Mouse (Mus musculus) lung, embryonic 16.5 days (tissue): ENCODE measurements around the gene Phykpl. TPM values are rescaled to one million over a fixed set of nuclear protein-coding genes. Genes with fewer than 3 reads are reported as not detected.
A peak's percentile ranks its signal among the peaks of the same experiment; 100 is the strongest.

Experiments used
- ATAC-seq: fragments of 200-750 bp; cut with Nextera tagmentation; 2 replicates; pipeline ENCODE4 v1.8.0; 2017; ENCODE audit warnings: low read depth, mild to moderate bottlenecking, moderate library complexity
- H3K27ac ChIP-seq: fragments of 300-500 bp; sonication (generic); 2 replicates; pipeline ENCODE4 v1.5.1; 2014; ENCODE audit warnings: mild to moderate bottlenecking, control low read depth, low read length
- H3K27me3 ChIP-seq: fragments of 300-500 bp; sonication (generic); 2 replicates; pipeline ENCODE4 v1.6.1; 2014; ENCODE audit warnings: low read depth, low read length, mixed read lengths; ENCODE audit not compliant: control insufficient read depth, insufficient read depth
- H3K36me3 ChIP-seq: fragments of 300-500 bp; sonication (generic); 2 replicates; pipeline ENCODE4 v1.6.1; 2014; ENCODE audit warnings: low read length; ENCODE audit not compliant: control insufficient read depth, insufficient read depth
- H3K4me1 ChIP-seq: fragments of 300-500 bp; sonication (generic); replicated peaks from 2 replicates; pipeline ENCODE4 v1.6.1; 2014; ENCODE audit warnings: low read length, mixed read lengths; ENCODE audit not compliant: control insufficient read depth, insufficient read depth
- H3K4me2 ChIP-seq: fragments of 300-500 bp; sonication (generic); 2 replicates; pipeline ENCODE4 v1.6.1; 2014; ENCODE audit warnings: low read depth, low read length, control low read depth
- H3K4me3 ChIP-seq: fragments of 300-500 bp; sonication (generic); 2 replicates; pipeline ENCODE4 v1.5.1; 2014; ENCODE audit warnings: mild to moderate bottlenecking, low read length, control low read depth
- H3K9ac ChIP-seq: fragments of 300-500 bp; sonication (generic); 2 replicates; pipeline ENCODE4 v1.6.1; 2014; ENCODE audit warnings: low read length, control low read depth
- H3K9me3 ChIP-seq: fragments of 300-500 bp; sonication (generic); 2 replicates; pipeline ENCODE4 v1.6.1; 2016; ENCODE audit warnings: low read length; ENCODE audit not compliant: control insufficient read depth
- WGBS: fragments of 180-500 bp; shearing (Covaris S2); extraction: QIAGEN DNeasy Blood & Tissue Kit; methylation state at CpG from one replicate; pipeline ENCODE4 v1.1.7; 2014; 5-methylcytosine and 5-hydroxymethylcytosine counted together
- polyA plus RNA-seq: library from polyadenylated mRNA; unstranded; fragments of >200 nt; fragmentation: Nextera tagmentation; extraction: Ambion mirVana; gene quantifications from 2 replicates; pipeline ENCODE4 v1.2.1, GENCODE M21; 2015

The Phykpl gene
- polyA plus RNA-seq, 1 experiment from 2014 or later, result 17.6 TPM

GRCm38 (mm10) chr11:51552091-51552490 lies 32.5 kb upstream of the Phykpl start:
- Histone ChIP-seq H3K36me3 (no peaks in the 10 kb centered on the region), H3K9me3 (no peaks in the 10 kb centered on the region), H3K27ac (no peak overlapping the region), H3K4me1 (peaks cover 13% of the 10 kb centered on the region), H3K4me3 (no peak overlapping the region), H3K9ac (no peak overlapping the region), H3K4me2 (no peak overlapping the region), H3K27me3 (no peaks in the 10 kb centered on the region)
- 53% methylated on average over 3 of the region's 3 CpGs for WGBS
- ATAC-seq, result no peak

- Histone ChIP-seq H3K4me3 (0 out of 2 replicates have a peak overlapping the region, but pooled peaks have one; percentile 18), H3K4me2 (no peak overlapping the region), H3K36me3 (no peaks in the 10 kb centered on the region), H3K4me1 (peaks cover 13% of the 10 kb centered on the region), H3K27ac (no peak overlapping the region), H3K9ac (no peak overlapping the region), H3K27me3 (no peaks in the 10 kb centered on the region), H3K9me3 (no peaks in the 10 kb centered on the region)
- WGBS, result 57% methylated on average over 9 of the region's 10 CpGs
- no peak for ATAC-seq
These were observed 30.0 kb upstream of the Phykpl start for GRCm38 (mm10) chr11:51554590-51554989.

- ATAC-seq, result no peak
- Histone ChIP-seq H3K9me3 (no peaks in the 10 kb centered on the region), H3K27me3 (no peaks in the 10 kb centered on the region), H3K4me1 (peaks cover 13% of the 10 kb centered on the region), H3K9ac (no peak overlapping the region), H3K36me3 (no peaks in the 10 kb centered on the region), H3K27ac (no peak overlapping the region), H3K4me3 (no peak overlapping the region), H3K4me2 (no peak overlapping the region)
- 54% methylated on average over 2 of the region's 2 CpGs for WGBS
These were observed 29.5 kb upstream of the Phykpl start for GRCm38 (mm10) chr11:51555066-51555465.

- Histone ChIP-seq H3K4me2 (no peak overlapping the region), H3K9me3 (0 out of 2 replicates have a peak, but pooled peaks cover 2% of the 10 kb centered on the region), H3K27ac (no peak overlapping the region), H3K4me1 (no peaks in the 10 kb centered on the region), H3K4me3 (no peak overlapping the region), H3K27me3 (no peaks in the 10 kb centered on the region), H3K9ac (no peak overlapping the region), H3K36me3 (no peaks in the 10 kb centered on the region)
- ATAC-seq, result no peak
- 88% methylated on average over 1 of the region's 1 CpGs for WGBS
These were observed 21.3 kb upstream of the Phykpl start for GRCm38 (mm10) chr11:51563276-51563675.

- Histone ChIP-seq H3K4me1 (no peaks in the 10 kb centered on the region), H3K27me3 (no peaks in the 10 kb centered on the region), H3K27ac (no peak overlapping the region), H3K9ac (no peak overlapping the region), H3K4me2 (no peak overlapping the region), H3K4me3 (no peak overlapping the region), H3K9me3 (0 out of 2 replicates have a peak, but pooled peaks cover 2% of the 10 kb centered on the region), H3K36me3 (no peaks in the 10 kb centered on the region)
- no peak for ATAC-seq
- 43% methylated on average over 3 of the region's 3 CpGs for WGBS
These were observed 19.5 kb upstream of the Phykpl start for GRCm38 (mm10) chr11:51565062-51565461.

GRCm38 (mm10) chr11:51565951-51566350 lies 18.6 kb upstream of the Phykpl start:
- H3K9me3 ChIP-seq, result 0 out of 2 replicates have a peak, but pooled peaks cover 2% of the 10 kb centered on the region
- no peak overlapping the region for H3K4me2 ChIP-seq
- 90% methylated on average over 6 of the region's 6 CpGs for WGBS
- no peak overlapping the region for H3K27ac ChIP-seq
- H3K36me3 ChIP-seq, result no peaks in the 10 kb centered on the region
- ATAC-seq, result no peak
- H3K4me1 ChIP-seq, result no peaks in the 10 kb centered on the region
- no peak overlapping the region for H3K9ac ChIP-seq
- no peaks in the 10 kb centered on the region for H3K27me3 ChIP-seq
- no peak overlapping the region for H3K4me3 ChIP-seq

DNA sequence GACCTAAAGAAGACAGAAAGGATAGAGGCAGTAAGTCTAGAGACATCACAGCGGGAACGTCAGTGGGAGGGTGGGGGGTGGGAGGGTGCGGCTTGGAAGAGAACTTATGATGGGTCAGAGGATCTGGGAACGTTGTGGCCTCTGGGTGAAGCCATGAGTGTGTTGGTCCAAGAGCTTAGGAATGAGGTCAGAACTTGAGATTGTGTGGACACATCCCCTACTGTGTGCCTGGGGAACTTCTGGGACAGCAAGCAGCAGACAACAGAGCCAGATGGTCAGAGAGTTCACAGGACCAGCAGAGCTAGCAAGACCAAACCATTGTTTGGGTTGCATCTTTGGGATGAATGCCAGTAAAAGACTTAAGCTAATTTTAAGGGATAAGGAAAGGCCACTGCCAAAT lies 15.8 kb upstream of the Phykpl start:
- Histone ChIP-seq H3K9me3 (0 out of 2 replicates have a peak, but pooled peaks cover 2% of the 10 kb centered on the region), H3K27me3 (no peaks in the 10 kb centered on the region), H3K9ac (no peak overlapping the region), H3K4me3 (no peak overlapping the region), H3K36me3 (no peaks in the 10 kb centered on the region), H3K4me1 (no peaks in the 10 kb centered on the region), H3K27ac (no peak overlapping the region), H3K4me2 (no peak overlapping the region)
- ATAC-seq, result no peak
- WGBS, result 74% methylated on average over 4 of the region's 4 CpGs

- no peak overlapping the region for H3K9ac ChIP-seq
- no peaks in the 10 kb centered on the region for H3K9me3 ChIP-seq
- no peaks in the 10 kb centered on the region for H3K4me1 ChIP-seq
- no peak for ATAC-seq
- no peak overlapping the region for H3K27ac ChIP-seq
- H3K4me3 ChIP-seq, result no peak overlapping the region
- no peaks in the 10 kb centered on the region; the same call in 1 of the 2 replicates for H3K36me3 ChIP-seq
- 84% methylated on average over 4 of the region's 4 CpGs for WGBS
- H3K27me3 ChIP-seq, result no peaks in the 10 kb centered on the region
- no peak overlapping the region for H3K4me2 ChIP-seq
These were observed 8.1 kb upstream of the Phykpl start for GRCm38 (mm10) chr11:51576454-51576853.

DNA sequence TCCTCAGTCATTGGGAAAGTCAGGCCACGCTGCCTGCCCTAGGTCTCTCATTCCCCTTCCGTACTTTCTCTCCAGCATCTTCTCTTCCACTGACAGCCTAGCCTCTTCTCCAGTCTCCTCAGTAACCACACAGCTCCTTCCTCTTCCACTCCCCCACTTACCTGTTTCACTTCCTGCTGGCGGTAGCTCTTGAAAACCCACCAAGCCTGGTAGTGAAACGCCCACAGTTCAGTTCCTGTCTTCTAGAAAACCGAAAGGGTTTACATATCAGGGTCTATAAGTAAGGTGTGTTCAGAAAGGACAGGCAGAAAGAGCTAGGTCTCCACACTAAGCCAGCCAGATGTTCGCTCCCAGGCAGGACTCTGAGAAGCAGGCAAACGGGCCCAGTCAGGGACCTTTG lies 7.0 kb upstream of the Phykpl start:
- 64% methylated on average over 7 of the region's 7 CpGs for WGBS
- Histone ChIP-seq H3K36me3 (no peaks in the 10 kb centered on the region; the same call in 1 of the 2 replicates), H3K27me3 (no peaks in the 10 kb centered on the region), H3K27ac (no peak overlapping the region), H3K9me3 (no peaks in the 10 kb centered on the region), H3K9ac (no peak overlapping the region; the same call in 1 of the 2 replicates), H3K4me1 (no peaks in the 10 kb centered on the region), H3K4me3 (no peak overlapping the region), H3K4me2 (no peak overlapping the region)
- no peak for ATAC-seq

GRCm38 (mm10) chr11:51579024-51579423 lies 5.5 kb upstream of the Phykpl start:
- 56% methylated on average over 4 of the region's 4 CpGs for WGBS
- Histone ChIP-seq H3K9ac (no peak overlapping the region), H3K9me3 (no peaks in the 10 kb centered on the region), H3K27ac (no peak overlapping the region), H3K4me2 (no peak overlapping the region), H3K4me3 (no peak overlapping the region), H3K4me1 (peaks cover 6% of the 10 kb centered on the region; the same call in 1 of the 2 replicates), H3K27me3 (no peaks in the 10 kb centered on the region), H3K36me3 (no peaks in the 10 kb centered on the region; the same call in 1 of the 2 replicates)
- no peak for ATAC-seq
